Mouse (Mus musculus): Measurements from ENCODE around the gene Jmjd1c.

The Jmjd1c gene

DNA sequence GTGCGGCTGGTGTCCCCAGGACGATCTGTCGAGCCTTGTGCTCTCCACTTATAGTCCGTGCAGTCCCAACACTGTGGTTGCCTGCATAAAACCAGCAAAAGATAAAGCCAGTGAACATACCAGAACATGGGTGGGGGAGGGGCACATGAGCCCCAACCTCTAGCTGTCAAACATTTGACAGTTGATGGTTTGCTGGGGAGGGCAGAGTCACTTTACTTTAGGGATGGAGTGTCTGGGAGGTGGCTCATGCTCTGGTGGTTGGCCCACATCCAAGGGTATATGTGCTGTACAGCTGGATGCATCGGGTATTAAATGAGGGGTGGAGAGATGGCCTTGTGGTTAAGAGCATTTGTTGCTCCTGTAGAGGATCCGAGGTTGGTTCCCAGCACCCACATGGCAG, 205.1 kb downstream of the Jmjd1c start:
- DNase-seq (ENCODE audit: low spot score) = no peak

DNA sequence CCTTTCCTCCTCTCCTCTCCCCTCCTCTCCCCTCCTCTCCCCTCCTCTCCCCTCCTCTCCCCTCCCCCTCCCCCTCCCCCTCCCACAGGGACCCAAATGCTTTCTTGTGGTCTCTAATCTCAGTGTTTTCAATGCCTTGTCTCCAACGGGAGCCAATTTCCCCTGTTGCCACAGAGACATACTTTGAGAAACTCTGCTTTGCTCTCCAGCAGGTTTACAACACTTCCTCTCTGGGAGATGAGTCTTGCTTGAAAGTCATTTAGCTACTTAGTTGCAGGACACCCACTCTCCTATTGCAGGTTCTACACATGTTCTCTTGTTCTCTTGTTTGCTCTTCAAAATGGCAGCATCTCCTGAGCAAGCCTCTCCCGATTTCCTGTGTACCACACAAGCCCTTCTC, 206.4 kb downstream of the Jmjd1c start:
- DNase-seq (ENCODE audit: low spot score) = no peak
